Mouse (Mus musculus): ENCODE results near the gene Efhd1. TPM values are rescaled to one million over a fixed set of nuclear protein-coding genes. Genes with fewer than 3 reads are reported as not detected.

The Efhd1 gene
- 1.0 and 3.5 TPM in 2 replicates for polyA plus RNA-seq (2012; ENCODE audit: low replicate concordance)

GRCm38 (mm10) chr1:87264134-87265006 lies at the start of gene Efhd1:
TSS of gene Efhd1 (plus strand) at chr1:87264363.

GRCm38 (mm10) chr1:87326742-87327163 lies 62.6 kb downstream of the Efhd1 start, which contains the start of gene Gigyf2:
TSS of gene Gigyf2 (plus strand) at chr1:87326998.

Other genes with a start within 250 kb of the Efhd1 start
- not detected in 2 replicates for gene Alppl2, start 174.4 kb upstream of the Efhd1 start, polyA plus RNA-seq (2012; ENCODE audit: low replicate concordance)
- not detected in 2 replicates for gene Alpi, start 162.8 kb upstream of the Efhd1 start, polyA plus RNA-seq (2012; ENCODE audit: low replicate concordance)
- gene Akp3, start 139.4 kb upstream of the Efhd1 start, polyA plus RNA-seq (2012; ENCODE audit: low replicate concordance), result not detected in 2 replicates
- gene Ecel1, start 107.8 kb upstream of the Efhd1 start, polyA plus RNA-seq (2012; ENCODE audit: low replicate concordance), result 0.05 and 0.18 TPM in 2 replicates
- not detected in 2 replicates for gene Prss56, start 81.0 kb upstream of the Efhd1 start, polyA plus RNA-seq (2012; ENCODE audit: low replicate concordance)
- gene Chrnd, start 73.8 kb upstream of the Efhd1 start, polyA plus RNA-seq (2012; ENCODE audit: low replicate concordance), result not detected in 2 replicates
- not detected in 2 replicates for gene Chrng, start 59.7 kb upstream of the Efhd1 start, polyA plus RNA-seq (2012; ENCODE audit: low replicate concordance)
- 16.0 and 17.9 TPM in 2 replicates for gene Eif4e2, start 50.4 kb upstream of the Efhd1 start, polyA plus RNA-seq (2012; ENCODE audit: low replicate concordance)
- gene Gigyf2, start 62.6 kb downstream of the Efhd1 start, polyA plus RNA-seq (2012; ENCODE audit: low replicate concordance), result 15.9 and 22.5 TPM in 2 replicates
- gene Kcnj13, start 130.4 kb downstream of the Efhd1 start, polyA plus RNA-seq (2012; ENCODE audit: low replicate concordance), result not detected in 2 replicates
- not detected in 2 replicates for gene Snorc, start 205.9 kb downstream of the Efhd1 start, polyA plus RNA-seq (2012; ENCODE audit: low replicate concordance)
- gene Neu2, start 245.5 kb downstream of the Efhd1 start, polyA plus RNA-seq (2012; ENCODE audit: low replicate concordance), result 0.43 TPM in 1 of 2 replicates, not detected in the other